Mouse (Mus musculus): ENCODE data around the gene Toe1. TPM values are rescaled to one million over a fixed set of nuclear protein-coding genes. Genes with fewer than 3 reads are reported as not detected.

Toe1 gene
- polyA plus RNA-seq, 1 experiment from 2014 or later, result 29.6 TPM

Other genes starting within 250 kb of the Toe1 start
- gene Gpbp1l1, start 250.0 kb downstream of the Toe1 start, polyA plus RNA-seq (2015; fragmentation: Nextera tagmentation; extraction: Ambion mirVana), result 12.1 and 14.6 TPM in 2 replicates
- 4.0 and 5.6 TPM in 2 replicates for gene Ccdc17, start 211.0 kb downstream of the Toe1 start, polyA plus RNA-seq (2015; fragmentation: Nextera tagmentation; extraction: Ambion mirVana)
- 80.6 and 88.1 TPM in 2 replicates for gene Nasp, start 179.7 kb downstream of the Toe1 start, polyA plus RNA-seq (2015; fragmentation: Nextera tagmentation; extraction: Ambion mirVana)
- 763 and 799 TPM in 2 replicates for gene Akr1a1, start 156.0 kb downstream of the Toe1 start, polyA plus RNA-seq (2015; fragmentation: Nextera tagmentation; extraction: Ambion mirVana)
- 466 and 468 TPM in 2 replicates for gene Prdx1, start 122.1 kb downstream of the Toe1 start, polyA plus RNA-seq (2015; fragmentation: Nextera tagmentation; extraction: Ambion mirVana)
- gene Mmachc, start 99.2 kb downstream of the Toe1 start, polyA plus RNA-seq (2015; fragmentation: Nextera tagmentation; extraction: Ambion mirVana), result 22.6 and 24.5 TPM in 2 replicates
- 8.0 and 11.2 TPM in 2 replicates for gene Ccdc163, start 99.1 kb downstream of the Toe1 start, polyA plus RNA-seq (2015; fragmentation: Nextera tagmentation; extraction: Ambion mirVana)
- gene Tesk2, start 86.7 kb downstream of the Toe1 start, polyA plus RNA-seq (2015; fragmentation: Nextera tagmentation; extraction: Ambion mirVana), result 3.0 and 3.1 TPM in 2 replicates
- gene Mutyh, start 83 bp upstream of the Toe1 start, polyA plus RNA-seq (2015; fragmentation: Nextera tagmentation; extraction: Ambion mirVana), result 6.8 and 9.1 TPM in 2 replicates
- gene Hpdl, start 14.1 kb upstream of the Toe1 start, polyA plus RNA-seq (2015; fragmentation: Nextera tagmentation; extraction: Ambion mirVana), result 2.1 and 2.3 TPM in 2 replicates
- 4.1 and 4.8 TPM in 2 replicates for gene Zswim5, start 69.7 kb upstream of the Toe1 start, polyA plus RNA-seq (2015; fragmentation: Nextera tagmentation; extraction: Ambion mirVana)
- 59.8 and 60.2 TPM in 2 replicates for gene Urod, start 186.8 kb upstream of the Toe1 start, polyA plus RNA-seq (2015; fragmentation: Nextera tagmentation; extraction: Ambion mirVana)
- gene Hectd3, start 187.7 kb upstream of the Toe1 start, polyA plus RNA-seq (2015; fragmentation: Nextera tagmentation; extraction: Ambion mirVana), result 22.0 and 23.9 TPM in 2 replicates
- gene Eif2b3, start 211.8 kb upstream of the Toe1 start, polyA plus RNA-seq (2015; fragmentation: Nextera tagmentation; extraction: Ambion mirVana), result 44.9 and 47.5 TPM in 2 replicates

Measured in hindbrain, embryonic 16.5 days (tissue).